Mouse (Mus musculus): ENCODE measurements at regions not wholly inside any gene's neighbourhood (a gene's known extent, or its start where the extent isn't known, plus 50 kb on each side); places are given as distances from the start of the nearest gene placed in this dataset.

GRCm38 (mm10) chr12:25161939-25162338, 65.0 kb upstream of the Id2 start:
- Histone ChIP-seq H3K4me1 (ENCODE audit: control insufficient read depth, insufficient read depth, low read length) (peaks cover 11% of the 10 kb centered on the region), H3K9ac (ENCODE audit: low read depth, poor library complexity, severe bottlenecking) (no peak overlapping the region), H3K4me3 (ENCODE audit: low read depth, low read length) (no peak overlapping the region), H3K9me3 (replicated peaks; ENCODE audit: control insufficient read depth, insufficient read depth, low read length, poor library complexity, severe bottlenecking) (no peaks in the 10 kb centered on the region), H3K27ac (ENCODE audit: insufficient read depth, low read length) (no peak overlapping the region), H3K27me3 (ENCODE audit: control insufficient read depth, insufficient read depth, low read length, poor library complexity, severe bottlenecking) (no peaks in the 10 kb centered on the region), H3K36me3 (ENCODE audit: control insufficient read depth, insufficient read depth, low read length, poor library complexity, severe bottlenecking) (no peaks in the 10 kb centered on the region)
- TF ChIP-seq CTCF (IDR thresholded peaks at IDR 0.05; ENCODE audit: low read depth, low read length) (no peak), POLR2A (IDR thresholded peaks at IDR 0.05; ENCODE audit: insufficient read depth, low read length) (no peak), EP300 (IDR thresholded peaks at IDR 0.05; ENCODE audit: insufficient read depth, low read depth, low read length) (no peak)

- Histone ChIP-seq H3K27ac (ENCODE audit: insufficient read depth, low read length) (no peak overlapping the region), H3K36me3 (ENCODE audit: control insufficient read depth, insufficient read depth, low read length, poor library complexity, severe bottlenecking) (no peaks in the 10 kb centered on the region), H3K9me3 (replicated peaks; ENCODE audit: control insufficient read depth, insufficient read depth, low read length, poor library complexity, severe bottlenecking) (no peaks in the 10 kb centered on the region), H3K27me3 (ENCODE audit: control insufficient read depth, insufficient read depth, low read length, poor library complexity, severe bottlenecking) (no peaks in the 10 kb centered on the region), H3K9ac (ENCODE audit: low read depth, poor library complexity, severe bottlenecking) (no peak overlapping the region), H3K4me3 (ENCODE audit: low read depth, low read length) (no peak overlapping the region), H3K4me1 (ENCODE audit: control insufficient read depth, insufficient read depth, low read length) (peaks cover 7% of the 10 kb centered on the region)
- TF ChIP-seq EP300 (IDR thresholded peaks at IDR 0.05; ENCODE audit: insufficient read depth, low read depth, low read length) (no peak), CTCF (IDR thresholded peaks at IDR 0.05; ENCODE audit: low read depth, low read length) (peak; percentile 30)
Observed at GRCm38 (mm10) chr12:25160990-25161843, 64.3 kb upstream of the Id2 start.

GRCm38 (mm10) chr12:25159091-25159490, 62.2 kb upstream of the Id2 start:
- H3K36me3 ChIP-seq (ENCODE audit: control insufficient read depth, insufficient read depth, low read length, poor library complexity, severe bottlenecking): no peaks in the 10 kb centered on the region
- no peaks in the 10 kb centered on the region for H3K27me3 ChIP-seq (ENCODE audit: control insufficient read depth, insufficient read depth, low read length, poor library complexity, severe bottlenecking)
- H3K9ac ChIP-seq (ENCODE audit: low read depth, poor library complexity, severe bottlenecking): no peak overlapping the region
- H3K4me3 ChIP-seq (ENCODE audit: low read depth, low read length): no peak overlapping the region
- TF ChIP-seq EP300 (IDR thresholded peaks at IDR 0.05; ENCODE audit: insufficient read depth, low read depth, low read length): no peak
- TF ChIP-seq POLR2A (IDR thresholded peaks at IDR 0.05; ENCODE audit: insufficient read depth, low read length): no peak
- TF ChIP-seq CTCF (IDR thresholded peaks at IDR 0.05; ENCODE audit: low read depth, low read length): no peak
- no peaks in the 10 kb centered on the region for H3K4me1 ChIP-seq (ENCODE audit: control insufficient read depth, insufficient read depth, low read length)
- H3K27ac ChIP-seq (ENCODE audit: insufficient read depth, low read length): no peak overlapping the region
- no peaks in the 10 kb centered on the region for H3K9me3 ChIP-seq (replicated peaks; ENCODE audit: control insufficient read depth, insufficient read depth, low read length, poor library complexity, severe bottlenecking)

GRCm38 (mm10) chr12:25157238-25157637, 60.3 kb upstream of the Id2 start:
- no peak overlapping the region for H3K27ac ChIP-seq (ENCODE audit: insufficient read depth, low read length)

GRCm38 (mm10) chr12:25155396-25155795, 58.5 kb upstream of the Id2 start:
- Histone ChIP-seq H3K9me3 (replicated peaks; ENCODE audit: control insufficient read depth, insufficient read depth, low read length, poor library complexity, severe bottlenecking) (no peaks in the 10 kb centered on the region), H3K27me3 (ENCODE audit: control insufficient read depth, insufficient read depth, low read length, poor library complexity, severe bottlenecking) (no peaks in the 10 kb centered on the region), H3K4me3 (ENCODE audit: low read depth, low read length) (no peak overlapping the region), H3K4me1 (ENCODE audit: control insufficient read depth, insufficient read depth, low read length) (no peaks in the 10 kb centered on the region), H3K9ac (ENCODE audit: low read depth, poor library complexity, severe bottlenecking) (no peak overlapping the region), H3K27ac (ENCODE audit: insufficient read depth, low read length) (no peak overlapping the region), H3K36me3 (ENCODE audit: control insufficient read depth, insufficient read depth, low read length, poor library complexity, severe bottlenecking) (no peaks in the 10 kb centered on the region)
- TF ChIP-seq EP300 (IDR thresholded peaks at IDR 0.05; ENCODE audit: insufficient read depth, low read depth, low read length) (no peak), CTCF (IDR thresholded peaks at IDR 0.05; ENCODE audit: low read depth, low read length) (no peak), POLR2A (IDR thresholded peaks at IDR 0.05; ENCODE audit: insufficient read depth, low read length) (no peak)

More at GRCm38 (mm10) chr12:25157238-25157637, 60.3 kb upstream of the Id2 start:
- Histone ChIP-seq H3K9me3 (replicated peaks; ENCODE audit: control insufficient read depth, insufficient read depth, low read length, poor library complexity, severe bottlenecking) (no peaks in the 10 kb centered on the region), H3K27me3 (ENCODE audit: control insufficient read depth, insufficient read depth, low read length, poor library complexity, severe bottlenecking) (no peaks in the 10 kb centered on the region), H3K4me1 (ENCODE audit: control insufficient read depth, insufficient read depth, low read length) (no peaks in the 10 kb centered on the region), H3K36me3 (ENCODE audit: control insufficient read depth, insufficient read depth, low read length, poor library complexity, severe bottlenecking) (no peaks in the 10 kb centered on the region), H3K4me3 (ENCODE audit: low read depth, low read length) (no peak overlapping the region), H3K9ac (ENCODE audit: low read depth, poor library complexity, severe bottlenecking) (no peak overlapping the region)
- no peak for TF ChIP-seq POLR2A (IDR thresholded peaks at IDR 0.05; ENCODE audit: insufficient read depth, low read length)
- TF ChIP-seq EP300 (IDR thresholded peaks at IDR 0.05; ENCODE audit: insufficient read depth, low read depth, low read length): no peak
- no peak for TF ChIP-seq CTCF (IDR thresholded peaks at IDR 0.05; ENCODE audit: low read depth, low read length)

GRCm38 (mm10) chr12:25148099-25148498, 51.2 kb upstream of the Id2 start:
- Histone ChIP-seq H3K36me3 (ENCODE audit: control insufficient read depth, insufficient read depth, low read length, poor library complexity, severe bottlenecking) (no peaks in the 10 kb centered on the region), H3K4me1 (ENCODE audit: control insufficient read depth, insufficient read depth, low read length) (peaks cover 4% of the 10 kb centered on the region), H3K4me3 (ENCODE audit: low read depth, low read length) (no peak overlapping the region), H3K9ac (ENCODE audit: low read depth, poor library complexity, severe bottlenecking) (no peak overlapping the region), H3K27ac (ENCODE audit: insufficient read depth, low read length) (no peak overlapping the region), H3K9me3 (replicated peaks; ENCODE audit: control insufficient read depth, insufficient read depth, low read length, poor library complexity, severe bottlenecking) (no peaks in the 10 kb centered on the region), H3K27me3 (ENCODE audit: control insufficient read depth, insufficient read depth, low read length, poor library complexity, severe bottlenecking) (no peaks in the 10 kb centered on the region)
- TF ChIP-seq POLR2A (IDR thresholded peaks at IDR 0.05; ENCODE audit: insufficient read depth, low read length): no peak
- no peak for TF ChIP-seq EP300 (IDR thresholded peaks at IDR 0.05; ENCODE audit: insufficient read depth, low read depth, low read length)
- no peak for TF ChIP-seq CTCF (IDR thresholded peaks at IDR 0.05; ENCODE audit: low read depth, low read length)
